Mouse (Mus musculus) C2C12 (cell line): ENCODE data around the gene Cyp4x1. TPM values are rescaled to one million over a fixed set of nuclear protein-coding genes. Genes with fewer than 3 reads are reported as not detected.

Experiments used
- H3K27me3 ChIP-seq: one replicate; pipeline ENCODE4 v1.6.1; 2011; ENCODE audit not compliant: control insufficient read depth, insufficient read depth, insufficient read length
- H3K36me3 ChIP-seq: one replicate; pipeline ENCODE4 v1.6.1; 2011; ENCODE audit not compliant: control insufficient read depth, insufficient read depth
- H3K4me3 ChIP-seq: one replicate; pipeline ENCODE4 v1.5.1; 2011; ENCODE audit warnings: mild to moderate bottlenecking, control low read depth; ENCODE audit not compliant: poor library complexity, insufficient read depth, severe bottlenecking
- H3K79me2 ChIP-seq: one replicate; pipeline ENCODE4 v1.6.1; 2011; ENCODE audit not compliant: control insufficient read depth, insufficient read depth
- H3K79me3 ChIP-seq: one replicate; pipeline ENCODE4 v1.6.1; 2011; ENCODE audit warnings: low read depth, control low read depth
- H3ac ChIP-seq: one replicate; pipeline ENCODE3; 2011; ENCODE audit warnings: low read depth; ENCODE audit not compliant: control insufficient read depth, insufficient read length
- CEBPB ChIP-seq: IDR thresholded peaks from one replicate; pipeline ENCODE4 v1.6.1; 2011; ENCODE audit warnings: low read depth, mild to moderate bottlenecking, control low read depth, moderate library complexity
- CTCF ChIP-seq: IDR thresholded peaks from one replicate; pipeline ENCODE4 v1.5.1; 2011; ENCODE audit not compliant: control insufficient read depth, insufficient read depth, insufficient read length
- FOSL1 ChIP-seq: IDR thresholded peaks from one replicate; pipeline ENCODE4 v1.8.0; 2011; ENCODE audit warnings: mild to moderate bottlenecking, low read length; ENCODE audit not compliant: poor library complexity, insufficient read depth, severe bottlenecking
- MAX ChIP-seq: IDR thresholded peaks from one replicate; pipeline ENCODE4 v1.6.1; 2011; ENCODE audit warnings: mild to moderate bottlenecking, control low read depth
- MYOD1 ChIP-seq: IDR thresholded peaks from one replicate; pipeline ENCODE4 v1.6.1; 2011; ENCODE audit warnings: low read depth; ENCODE audit not compliant: control insufficient read depth, insufficient read length
- MYOG ChIP-seq: IDR thresholded peaks from one replicate; pipeline ENCODE4 v1.6.1; 2011; ENCODE audit not compliant: control insufficient read depth, insufficient read length; ENCODE audit errors: extremely low read depth
- USF1 ChIP-seq: IDR thresholded peaks from one replicate; pipeline ENCODE4 v1.6.1; 2011; ENCODE audit warnings: low read depth, mild to moderate bottlenecking, control low read depth, moderate library complexity
- polyA plus RNA-seq: library from polyadenylated mRNA; unstranded; fragments of >200 nt; fragmentation: generic; extraction: Trizol; gene quantifications from one replicate; pipeline ENCODE4 v1.2.1, GENCODE M21; 2012; ENCODE audit warnings: missing spikeins

Gene Cyp4x1
- polyA plus RNA-seq, 1 experiment, result not detected

DNA sequence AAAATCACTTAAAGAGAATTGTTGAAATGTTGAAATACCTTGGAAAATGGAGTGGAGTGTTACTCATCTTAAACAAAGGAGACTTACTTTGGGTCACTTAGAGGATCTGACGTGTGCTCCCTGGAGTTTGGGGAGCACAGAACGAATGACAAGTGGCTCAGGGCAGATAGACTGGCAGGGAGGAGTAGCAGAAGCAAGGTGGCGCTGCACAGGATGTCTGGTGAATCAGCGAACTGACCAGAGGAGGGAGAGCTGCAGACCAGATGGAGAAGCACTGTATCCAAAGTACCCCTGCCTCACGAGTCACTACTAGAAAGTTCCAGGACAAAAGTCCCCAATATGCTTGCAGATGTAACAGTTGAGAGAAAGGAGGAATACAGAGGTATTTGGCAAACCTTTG is 20.8 kb downstream of the Cyp4x1 start:
- TF ChIP-seq MYOG (no peak), MAX (no peak), MYOD1 (no peak), FOSL1 (no peak), USF1 (no peak), CTCF (no peak), CEBPB (no peak)
- no peaks in the 10 kb centered on the region for H3K36me3 ChIP-seq
- no peaks in the 10 kb centered on the region for H3K79me3 ChIP-seq
- H3K79me2 ChIP-seq, result no peaks in the 10 kb centered on the region
- H3K27me3 ChIP-seq, result no peaks in the 10 kb centered on the region
- H3K4me3 ChIP-seq, result no peak overlapping the region
- no peak overlapping the region for H3ac ChIP-seq

DNA sequence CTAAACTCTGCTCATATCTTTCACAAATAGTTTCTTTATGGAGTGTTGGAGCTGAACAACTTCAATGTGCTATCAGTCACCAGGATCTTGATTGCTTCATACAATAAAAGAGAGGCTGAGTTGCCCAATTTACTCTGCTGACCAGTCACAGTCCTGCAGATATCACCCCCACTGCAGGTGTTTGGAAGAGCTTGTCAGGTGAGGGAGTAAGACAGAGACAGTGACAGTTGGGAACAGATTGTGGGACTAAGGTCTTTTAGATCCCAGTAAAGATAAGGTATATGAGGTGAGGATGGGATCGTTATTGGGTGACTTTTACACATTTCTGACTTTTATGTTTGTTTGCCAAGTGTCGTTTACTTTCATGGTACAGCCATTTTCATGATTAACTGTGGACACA is 22.9 kb downstream of the Cyp4x1 start:
- no peaks in the 10 kb centered on the region for H3K79me2 ChIP-seq

DNA sequence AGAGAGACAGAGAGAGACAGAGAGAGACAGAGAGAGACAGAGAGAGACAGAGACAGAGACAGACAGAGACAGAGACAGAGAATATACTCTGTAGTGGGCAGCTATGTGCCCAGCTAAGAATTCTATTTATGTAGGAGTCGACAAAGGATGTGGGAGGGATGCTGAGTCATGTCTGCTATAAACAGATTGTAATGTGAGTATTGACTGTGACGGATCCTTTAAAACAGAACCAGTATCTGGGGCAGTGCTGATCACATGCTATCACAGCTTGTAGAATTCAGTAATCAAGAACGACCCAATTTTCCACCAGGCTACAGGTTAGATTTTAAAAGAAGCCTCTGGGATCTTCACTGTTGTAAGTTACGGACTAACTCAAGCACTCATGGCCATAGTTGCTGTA is 30.6 kb downstream of the Cyp4x1 start:
- Histone ChIP-seq H3K79me2 (no peaks in the 10 kb centered on the region), H3K27me3 (no peaks in the 10 kb centered on the region), H3K79me3 (no peaks in the 10 kb centered on the region), H3K36me3 (no peaks in the 10 kb centered on the region), H3ac (no peak overlapping the region), H3K4me3 (no peak overlapping the region)
- no peak for TF ChIP-seq MYOD1

More for the DNA sequence above, 22.9 kb downstream of the Cyp4x1 start:
- H3K4me3 ChIP-seq, result no peak overlapping the region
- no peaks in the 10 kb centered on the region for H3K27me3 ChIP-seq
- no peak for TF ChIP-seq MAX
- no peak for TF ChIP-seq USF1
- no peak for TF ChIP-seq MYOG
- TF ChIP-seq CTCF, result no peak
- TF ChIP-seq MYOD1, result no peak
- TF ChIP-seq CEBPB, result no peak
- no peak for TF ChIP-seq FOSL1
- H3K36me3 ChIP-seq, result no peaks in the 10 kb centered on the region
- no peaks in the 10 kb centered on the region for H3K79me3 ChIP-seq
- no peak overlapping the region for H3ac ChIP-seq

DNA sequence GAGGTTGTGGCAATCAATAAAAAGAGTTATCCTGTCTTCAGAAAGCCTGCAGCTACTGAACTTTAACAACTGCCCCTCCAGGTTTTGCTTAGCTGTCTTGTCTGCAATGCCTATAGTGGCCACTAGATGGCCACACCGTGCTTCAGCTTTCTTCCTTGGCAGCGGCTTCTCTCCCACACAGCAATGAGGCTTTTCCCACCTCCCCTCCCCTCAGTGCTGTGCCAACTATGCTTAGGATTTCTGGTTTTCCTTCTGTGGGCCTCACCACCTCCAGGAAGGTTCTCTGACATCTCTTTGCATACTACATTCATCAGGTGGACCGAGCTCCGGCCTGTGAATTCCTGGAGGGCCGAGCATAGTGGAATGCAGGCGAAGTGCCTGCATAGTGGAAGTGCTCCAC is 32.4 kb downstream of the Cyp4x1 start:
- Histone ChIP-seq H3K27me3 (no peaks in the 10 kb centered on the region), H3K79me3 (no peaks in the 10 kb centered on the region), H3K36me3 (no peaks in the 10 kb centered on the region), H3K79me2 (no peaks in the 10 kb centered on the region), H3ac (no peak overlapping the region), H3K4me3 (no peak overlapping the region)
- TF ChIP-seq USF1 (no peak), CTCF (peak; percentile 81)

DNA sequence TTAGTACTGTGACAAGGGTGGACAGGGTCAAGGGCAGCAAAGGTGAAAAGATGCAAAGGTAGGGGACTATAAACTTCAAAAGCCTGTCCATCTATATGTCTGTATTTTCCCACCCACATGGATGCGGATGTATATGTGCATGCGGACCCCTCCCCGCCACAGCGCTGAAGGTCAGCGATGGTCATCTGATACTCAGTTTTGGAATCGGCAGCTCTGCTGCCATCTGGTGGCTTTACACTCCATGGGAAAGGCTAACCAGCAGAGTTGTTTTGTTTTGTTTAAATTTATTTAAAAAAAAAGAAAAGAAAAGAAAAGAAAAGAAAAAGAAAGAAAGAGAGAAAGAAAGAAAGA is 37.0 kb downstream of the Cyp4x1 start:
- H3K4me3 ChIP-seq, result no peak overlapping the region

DNA sequence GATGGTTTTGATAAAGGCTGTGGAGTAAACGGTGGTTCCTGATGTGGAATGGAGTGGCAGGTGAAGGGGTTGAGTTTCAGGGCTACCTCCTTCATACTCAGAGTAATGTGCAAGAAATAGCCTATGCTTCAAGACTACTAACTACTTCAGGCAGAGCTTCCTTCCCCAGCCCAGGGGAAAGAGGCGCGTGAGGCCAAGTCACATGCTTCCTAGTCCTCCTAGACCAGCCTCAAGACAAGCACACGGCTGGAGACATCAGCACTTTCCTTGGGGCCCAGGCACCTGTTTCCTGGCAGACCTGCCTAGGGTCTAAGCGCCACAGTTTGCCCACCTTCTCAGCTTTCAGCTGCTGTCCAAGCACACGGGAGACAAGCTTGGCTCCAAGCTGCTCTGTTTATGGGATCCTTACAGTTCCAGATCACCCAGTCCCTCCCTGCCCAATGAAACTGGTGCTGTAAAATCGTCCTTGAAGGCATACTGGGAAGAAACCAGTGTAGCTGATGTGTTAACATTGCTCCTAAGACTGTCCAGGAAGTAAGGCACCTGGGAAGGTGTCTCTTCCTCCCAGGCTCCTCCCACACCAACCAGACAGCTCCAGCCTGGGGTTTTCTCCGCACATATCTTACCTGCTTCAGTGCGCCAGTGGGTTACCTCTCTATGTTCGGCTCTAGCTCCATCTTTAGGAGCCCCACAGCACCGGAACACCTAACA is 37.5 kb downstream of the Cyp4x1 start:
- Histone ChIP-seq H3K79me3 (no peaks in the 10 kb centered on the region), H3K79me2 (no peaks in the 10 kb centered on the region), H3K36me3 (no peaks in the 10 kb centered on the region), H3K27me3 (peaks cover 3% of the 10 kb centered on the region), H3ac (no peak overlapping the region), H3K4me3 (no peak overlapping the region)
- TF ChIP-seq MAX, result no peak

More for the DNA sequence above, 37.0 kb downstream of the Cyp4x1 start:
- TF ChIP-seq CTCF (no peak), CEBPB (no peak), MYOD1 (no peak), MYOG (no peak), FOSL1 (no peak), USF1 (no peak), MAX (no peak)
- Histone ChIP-seq H3K79me3 (no peaks in the 10 kb centered on the region), H3K36me3 (no peaks in the 10 kb centered on the region), H3K27me3 (peaks cover 3% of the 10 kb centered on the region), H3K79me2 (no peaks in the 10 kb centered on the region), H3ac (no peak overlapping the region)
